Mouse (Mus musculus): ENCODE data around the gene Myh3. TPM values are rescaled to one million over a fixed set of nuclear protein-coding genes. Genes with fewer than 3 reads are reported as not detected.

Gene Myh3
- polyA plus RNA-seq, 1 experiment: 0.11 TPM

DNA sequence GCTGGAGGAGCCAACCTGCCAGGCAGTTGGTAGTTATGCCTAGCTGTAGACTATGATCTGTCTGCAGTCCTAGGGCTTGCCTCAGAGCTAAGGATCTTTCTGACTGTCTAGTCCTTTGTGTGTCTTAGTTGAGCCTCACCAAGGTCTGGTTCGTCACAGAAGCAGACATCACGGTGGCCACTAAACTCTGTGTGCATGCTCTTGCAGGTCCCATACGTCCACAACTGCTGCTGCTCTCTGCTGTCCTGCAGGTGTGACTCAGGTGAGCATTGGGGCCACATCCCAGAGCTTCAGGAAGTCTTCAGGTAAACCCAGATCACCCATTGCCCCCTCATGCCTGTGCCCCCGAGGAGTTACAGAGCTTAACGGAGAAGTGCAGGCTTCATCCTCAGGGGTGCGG lies 788 bp downstream of the Myh3 start:
- 96% methylated on average over 6 of the region's 6 CpGs for WGBS
- no peaks in the 10 kb centered on the region for H3K27me3 ChIP-seq (ENCODE audit: control insufficient read depth, insufficient read depth, low read length)
- no peak for DNase-seq
- H3K4me1 ChIP-seq (ENCODE audit: control insufficient read depth, insufficient read depth, low read length): no peaks in the 10 kb centered on the region; the same call in 1 of the 2 replicates
- no peak overlapping the region for H3K27ac ChIP-seq (ENCODE audit: insufficient read depth, low read length)
- no peak overlapping the region for H3K4me3 ChIP-seq (replicated peaks; ENCODE audit: insufficient read depth, low read depth, low read length)
- no peak for TF ChIP-seq POLR2A (IDR thresholded peaks at IDR 0.05; ENCODE audit: borderline replicate concordance, insufficient read depth, low read length)
- no peak for TF ChIP-seq CTCF (IDR thresholded peaks at IDR 0.05; ENCODE audit: borderline replicate concordance, insufficient read depth, low read depth, low read length)

- DNase-seq: no peak
- TF ChIP-seq CTCF (IDR thresholded peaks at IDR 0.05; ENCODE audit: borderline replicate concordance, insufficient read depth, low read depth, low read length): no peak
- TF ChIP-seq POLR2A (IDR thresholded peaks at IDR 0.05; ENCODE audit: borderline replicate concordance, insufficient read depth, low read length): no peak
- Histone ChIP-seq H3K27me3 (ENCODE audit: control insufficient read depth, insufficient read depth, low read length) (no peaks in the 10 kb centered on the region), H3K27ac (ENCODE audit: insufficient read depth, low read length) (no peak overlapping the region), H3K4me1 (ENCODE audit: control insufficient read depth, insufficient read depth, low read length) (no peaks in the 10 kb centered on the region; the same call in 1 of the 2 replicates), H3K4me3 (replicated peaks; ENCODE audit: insufficient read depth, low read depth, low read length) (no peak overlapping the region)
- WGBS: 48% methylated on average over 11 of the region's 11 CpGs
Measured at GRCm38 (mm10) chr11:67079740-67080139, 1.6 kb downstream of the Myh3 start.

DNA sequence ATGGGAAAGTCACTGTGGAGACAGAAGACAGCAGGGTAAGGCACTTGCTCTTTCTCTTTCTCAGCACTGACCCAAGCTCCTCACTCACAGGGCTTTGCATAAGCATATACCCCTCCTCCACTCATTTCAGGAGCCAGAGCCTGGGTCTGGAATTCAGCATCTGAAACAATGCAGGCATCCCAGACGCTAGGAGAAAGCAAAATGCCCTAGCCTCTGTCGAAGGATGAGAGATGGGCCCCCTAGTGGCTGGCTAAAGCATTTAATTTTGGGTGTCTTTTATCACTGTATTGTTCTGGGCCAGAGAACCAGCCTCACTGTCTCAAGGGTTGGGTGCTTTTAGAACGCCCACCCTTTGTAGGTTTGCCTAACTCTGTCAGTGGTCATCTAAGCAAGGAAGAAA lies 2.1 kb downstream of the Myh3 start:
- Histone ChIP-seq H3K27me3 (ENCODE audit: control insufficient read depth, insufficient read depth, low read length) (no peaks in the 10 kb centered on the region; the same call in 1 of the 2 replicates), H3K4me3 (replicated peaks; ENCODE audit: insufficient read depth, low read depth, low read length) (no peak overlapping the region), H3K4me1 (ENCODE audit: control insufficient read depth, insufficient read depth, low read length) (no peaks in the 10 kb centered on the region; the same call in 1 of the 2 replicates), H3K27ac (ENCODE audit: insufficient read depth, low read length) (no peak overlapping the region)
- TF ChIP-seq POLR2A (IDR thresholded peaks at IDR 0.05; ENCODE audit: borderline replicate concordance, insufficient read depth, low read length) (no peak), CTCF (IDR thresholded peaks at IDR 0.05; ENCODE audit: borderline replicate concordance, insufficient read depth, low read depth, low read length) (peak; percentile 67)
- WGBS: 7% methylated on average over 3 of the region's 3 CpGs
- peak; percentile 59 to 60 for DNase-seq

DNA sequence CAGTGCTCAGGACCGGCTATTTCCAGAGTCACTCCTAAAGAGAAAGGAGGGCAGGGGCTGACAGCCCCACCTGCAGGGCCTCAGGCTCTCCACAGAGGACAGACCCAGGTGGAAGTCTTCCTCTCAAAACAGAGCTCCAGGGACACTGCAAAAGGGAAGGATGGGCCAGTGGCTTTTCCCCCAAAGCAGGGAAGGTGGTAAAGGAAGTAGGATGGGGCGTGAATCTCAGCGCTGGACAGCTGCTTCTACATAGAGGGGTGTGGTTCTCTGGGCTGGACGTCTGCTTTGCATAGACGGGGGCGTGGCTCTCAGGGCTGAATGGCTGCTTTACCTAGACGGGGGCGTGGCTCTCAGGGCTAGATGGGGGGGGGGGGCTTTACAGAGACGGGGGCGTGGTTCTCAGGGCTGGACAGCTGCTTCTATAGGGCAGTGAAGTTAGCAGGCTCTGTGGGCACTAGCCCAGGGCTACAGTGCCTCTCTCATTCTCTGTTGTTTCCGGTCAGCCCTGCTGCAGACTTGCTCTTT lies 3.1 kb downstream of the Myh3 start:
- H3K4me3 ChIP-seq (replicated peaks; ENCODE audit: insufficient read depth, low read depth, low read length): no peak overlapping the region
- no peaks in the 10 kb centered on the region; the same call in 1 of the 2 replicates for H3K4me1 ChIP-seq (ENCODE audit: control insufficient read depth, insufficient read depth, low read length)
- WGBS: 20% methylated on average over 11 of the region's 11 CpGs
- TF ChIP-seq CTCF (IDR thresholded peaks at IDR 0.05; ENCODE audit: borderline replicate concordance, insufficient read depth, low read depth, low read length) (no peak), POLR2A (IDR thresholded peaks at IDR 0.05; ENCODE audit: borderline replicate concordance, insufficient read depth, low read length) (no peak)
- no peak overlapping the region for H3K27ac ChIP-seq (ENCODE audit: insufficient read depth, low read length)
- DNase-seq: no peak
- no peaks in the 10 kb centered on the region; the same call in 1 of the 2 replicates for H3K27me3 ChIP-seq (ENCODE audit: control insufficient read depth, insufficient read depth, low read length)

GRCm38 (mm10) chr11:67082188-67082587 lies 4.1 kb downstream of the Myh3 start:
- TF ChIP-seq POLR2A (IDR thresholded peaks at IDR 0.05; ENCODE audit: borderline replicate concordance, insufficient read depth, low read length) (no peak), CTCF (IDR thresholded peaks at IDR 0.05; ENCODE audit: borderline replicate concordance, insufficient read depth, low read depth, low read length) (no peak)
- no peaks in the 10 kb centered on the region; the same call in 1 of the 2 replicates for H3K4me1 ChIP-seq (ENCODE audit: control insufficient read depth, insufficient read depth, low read length)
- H3K27ac ChIP-seq (ENCODE audit: insufficient read depth, low read length): no peak overlapping the region
- H3K4me3 ChIP-seq (replicated peaks; ENCODE audit: insufficient read depth, low read depth, low read length): no peak overlapping the region
- 89% methylated on average over 7 of the region's 7 CpGs for WGBS
- no peaks in the 10 kb centered on the region; the same call in 1 of the 2 replicates for H3K27me3 ChIP-seq (ENCODE audit: control insufficient read depth, insufficient read depth, low read length)
- DNase-seq: no peak

DNA sequence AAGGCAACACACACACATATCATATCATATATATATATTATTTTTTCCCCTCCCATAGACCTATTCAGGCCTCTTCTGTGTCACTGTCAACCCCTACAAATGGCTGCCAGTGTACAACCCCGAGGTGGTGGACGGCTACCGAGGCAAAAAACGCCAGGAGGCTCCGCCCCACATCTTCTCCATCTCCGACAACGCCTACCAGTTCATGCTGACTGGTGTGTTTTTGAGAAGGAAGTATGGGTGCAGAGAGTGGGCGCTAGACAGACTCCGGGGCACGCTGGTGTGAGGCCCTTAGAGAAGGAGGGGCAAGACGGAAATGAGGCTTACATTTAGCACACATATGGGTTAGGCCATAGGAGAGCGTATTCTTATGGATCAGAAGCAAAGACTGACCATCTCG lies 4.7 kb downstream of the Myh3 start:
- no peak for DNase-seq
- H3K4me1 ChIP-seq (ENCODE audit: control insufficient read depth, insufficient read depth, low read length): no peaks in the 10 kb centered on the region
- no peaks in the 10 kb centered on the region; the same call in 1 of the 2 replicates for H3K27me3 ChIP-seq (ENCODE audit: control insufficient read depth, insufficient read depth, low read length)
- H3K4me3 ChIP-seq (replicated peaks; ENCODE audit: insufficient read depth, low read depth, low read length): no peak overlapping the region
- WGBS: 90% methylated on average over 13 of the region's 13 CpGs
- H3K27ac ChIP-seq (ENCODE audit: insufficient read depth, low read length): no peak overlapping the region
- TF ChIP-seq CTCF (IDR thresholded peaks at IDR 0.05; ENCODE audit: borderline replicate concordance, insufficient read depth, low read depth, low read length) (no peak), POLR2A (IDR thresholded peaks at IDR 0.05; ENCODE audit: borderline replicate concordance, insufficient read depth, low read length) (no peak)

GRCm38 (mm10) chr11:67083239-67083638 lies 5.1 kb downstream of the Myh3 start:
- DNase-seq: no peak
- TF ChIP-seq CTCF (IDR thresholded peaks at IDR 0.05; ENCODE audit: borderline replicate concordance, insufficient read depth, low read depth, low read length) (no peak), POLR2A (IDR thresholded peaks at IDR 0.05; ENCODE audit: borderline replicate concordance, insufficient read depth, low read length) (no peak)
- Histone ChIP-seq H3K27ac (ENCODE audit: insufficient read depth, low read length) (no peak overlapping the region), H3K4me1 (ENCODE audit: control insufficient read depth, insufficient read depth, low read length) (no peaks in the 10 kb centered on the region), H3K27me3 (ENCODE audit: control insufficient read depth, insufficient read depth, low read length) (no peaks in the 10 kb centered on the region; the same call in 1 of the 2 replicates), H3K4me3 (replicated peaks; ENCODE audit: insufficient read depth, low read depth, low read length) (no peak overlapping the region)
- 76% methylated on average over 6 of the region's 6 CpGs for WGBS

DNA sequence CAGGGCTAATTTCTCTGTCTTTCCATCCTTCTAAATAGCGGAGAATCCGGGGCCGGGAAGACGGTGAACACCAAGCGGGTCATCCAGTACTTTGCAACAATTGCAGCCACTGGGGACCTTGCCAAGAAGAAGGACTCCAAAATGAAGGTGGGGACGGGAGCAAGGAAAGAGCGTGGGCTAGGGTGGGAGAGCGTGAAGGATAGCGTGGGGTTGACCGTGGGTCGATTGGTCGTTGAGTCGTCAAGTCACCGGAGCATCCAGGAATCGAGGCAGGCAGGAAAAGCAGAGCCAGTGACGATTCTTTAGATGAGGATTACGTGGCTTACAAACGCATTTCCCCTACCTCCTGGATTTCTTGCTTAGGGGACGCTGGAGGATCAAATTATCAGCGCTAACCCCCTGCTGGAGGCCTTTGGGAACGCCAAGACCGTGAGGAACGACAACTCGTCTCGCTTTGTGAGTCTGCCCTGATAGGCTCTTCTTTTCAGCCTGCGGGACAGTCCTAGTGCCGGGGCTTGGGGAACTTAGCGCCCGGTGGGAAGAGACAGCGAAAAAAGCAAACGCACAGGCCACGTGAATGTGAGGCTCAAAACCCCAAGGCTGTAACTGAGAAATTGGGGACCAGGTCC lies 5.7 kb downstream of the Myh3 start:
- Histone ChIP-seq H3K27ac (ENCODE audit: insufficient read depth, low read length) (no peak overlapping the region), H3K4me3 (replicated peaks; ENCODE audit: insufficient read depth, low read depth, low read length) (no peak overlapping the region), H3K27me3 (ENCODE audit: control insufficient read depth, insufficient read depth, low read length) (no peaks in the 10 kb centered on the region; the same call in 1 of the 2 replicates), H3K4me1 (ENCODE audit: control insufficient read depth, insufficient read depth, low read length) (no peaks in the 10 kb centered on the region)
- 42% methylated on average over 32 of the region's 32 CpGs for WGBS
- TF ChIP-seq POLR2A (IDR thresholded peaks at IDR 0.05; ENCODE audit: borderline replicate concordance, insufficient read depth, low read length) (no peak), CTCF (IDR thresholded peaks at IDR 0.05; ENCODE audit: borderline replicate concordance, insufficient read depth, low read depth, low read length) (no peak)
- DNase-seq: no peak

All from cerebellum, adult 2 months (tissue).